Mouse (Mus musculus): Measurements from ENCODE around the gene Rhbdf2. TPM values are rescaled to one million over a fixed set of nuclear protein-coding genes. Genes with fewer than 3 reads are reported as not detected.
A peak's percentile ranks its signal among the peaks of the same experiment; 100 is the strongest.

Gene Rhbdf2
- total and polyA plus RNA-seq, 3 experiments = 6.4 to 13.7 TPM; not detected in 1

DNA sequence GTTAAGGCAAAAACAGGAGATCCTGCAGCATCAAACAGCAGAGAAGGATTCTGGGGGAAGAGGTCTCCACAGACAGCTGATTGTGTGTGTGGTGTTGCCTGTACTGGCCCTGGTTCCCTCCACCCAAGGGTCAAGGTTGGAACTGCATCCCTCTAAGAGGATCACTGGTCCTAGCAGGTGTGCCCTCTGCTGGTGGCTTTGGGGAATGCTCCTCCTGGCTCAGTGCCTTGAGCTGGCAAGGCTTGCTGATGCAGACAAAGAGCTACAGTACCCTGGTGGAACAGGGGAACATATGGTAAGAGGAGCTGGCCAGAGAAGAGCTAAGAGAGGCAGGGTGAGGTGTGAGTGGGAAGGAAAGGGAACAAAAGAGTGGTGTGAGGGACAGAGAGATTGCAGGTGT, 34.4 kb downstream of the Rhbdf2 start:
- peaks cover 0 to 10% of the 10 kb centered on the region in 2 experiments; a peak in 2 of 4 replicates for H3K36me3 ChIP-seq (ENCODE audit: control insufficient read depth in 1 of 2, insufficient read depth in 2 of 2, low read length in 2 of 2)
- H3K9ac ChIP-seq (ENCODE audit: control insufficient read depth, low read depth, low read length, poor library complexity, severe bottlenecking) = no peak overlapping the region
- H3K4me3 ChIP-seq (ENCODE audit: control insufficient read depth in 1 of 2, insufficient read depth in 1 of 2, low read depth in 2 of 2, low read length in 2 of 2) = no peak overlapping the region
- no peaks in the 10 kb centered on the region for H3K79me2 ChIP-seq (ENCODE audit: control insufficient read depth, insufficient read depth, low read length, poor library complexity)
- no peaks in the 10 kb centered on the region for H3K9me3 ChIP-seq (replicated peaks; ENCODE audit: insufficient read depth, low read length)
- no peak overlapping the region for H3K27ac ChIP-seq (ENCODE audit: control insufficient read depth, low read depth, low read length)
- H3K4me1 ChIP-seq (ENCODE audit: control insufficient read depth in 1 of 2, insufficient read depth in 2 of 2, low read length in 2 of 2) = peaks cover 8 to 30% of the 10 kb centered on the region in 2 experiments; a peak in 3 of 4 replicates
- no peaks in the 10 kb centered on the region for H3K27me3 ChIP-seq (ENCODE audit: control insufficient read depth in 1 of 2, insufficient read depth in 2 of 2, low read length in 2 of 2)
- peak; percentile 11 to 13; a peak in 1 of 4 replicates for TF ChIP-seq EP300 (IDR thresholded peaks at IDR 0.05; ENCODE audit: low read depth in 1 of 2, low read length in 2 of 2)
- no peak for TF ChIP-seq POLR2AphosphoS5 (IDR thresholded peaks at IDR 0.05; ENCODE audit: borderline replicate concordance, low read depth, low read length)
- TF ChIP-seq HCFC1 (IDR thresholded peaks at IDR 0.05; ENCODE audit: low read depth, low read length) = peak; percentile 28; the same call in 1 of the 2 replicates
- peak; percentile 74 for TF ChIP-seq ZC3H11A (IDR thresholded peaks at IDR 0.05; ENCODE audit: low read depth, low read length)
- peak; percentile 63 for TF ChIP-seq SIN3A (IDR thresholded peaks at IDR 0.05; ENCODE audit: low read length)
- TF ChIP-seq CTCF (IDR thresholded peaks at IDR 0.05 in 2 of 3, conservative IDR thresholded peaks at IDR 0.05 in 1 of 3; ENCODE audit: control insufficient read depth in 1 of 3, insufficient read depth in 1 of 3, low read depth in 2 of 3, low read length in 3 of 3, poor library complexity in 1 of 3, severe bottlenecking in 1 of 3) = peak in 2 of 3 experiments; percentile 98 to 100
- TF ChIP-seq MEF2A (IDR thresholded peaks at IDR 0.05; ENCODE audit: extremely low read depth, insufficient replicate concordance, low read depth, low read length, poor library complexity, severe bottlenecking) = no peak
- peak; percentile 64 for TF ChIP-seq RAD21 (IDR thresholded peaks at IDR 0.05; ENCODE audit: low read depth, low read length)
- TF ChIP-seq USF1 (IDR thresholded peaks at IDR 0.05; ENCODE audit: low read depth, low read length) = no peak
- TF ChIP-seq MAZ (IDR thresholded peaks at IDR 0.05; ENCODE audit: low read depth, low read length) = peak; percentile 55; the same call in 1 of the 2 replicates
- TF ChIP-seq UBTF (IDR thresholded peaks at IDR 0.05; ENCODE audit: borderline replicate concordance, insufficient read depth, low read depth, low read length) = no peak
- 0 out of 2 replicates have a peak, but pooled peaks have one; percentile 44 for TF ChIP-seq MYC (IDR thresholded peaks at IDR 0.05; ENCODE audit: low read depth, low read length)
- TF ChIP-seq JUND (IDR thresholded peaks at IDR 0.05; ENCODE audit: low read depth, low read length) = 0 out of 2 replicates have a peak, but pooled peaks have one; percentile 20
- TF ChIP-seq SMC3 (IDR thresholded peaks at IDR 0.05; ENCODE audit: low read depth, low read length) = peak; percentile 97
- peak; percentile 95 for DNase-seq (ENCODE audit: low read depth, low spot score)

DNA sequence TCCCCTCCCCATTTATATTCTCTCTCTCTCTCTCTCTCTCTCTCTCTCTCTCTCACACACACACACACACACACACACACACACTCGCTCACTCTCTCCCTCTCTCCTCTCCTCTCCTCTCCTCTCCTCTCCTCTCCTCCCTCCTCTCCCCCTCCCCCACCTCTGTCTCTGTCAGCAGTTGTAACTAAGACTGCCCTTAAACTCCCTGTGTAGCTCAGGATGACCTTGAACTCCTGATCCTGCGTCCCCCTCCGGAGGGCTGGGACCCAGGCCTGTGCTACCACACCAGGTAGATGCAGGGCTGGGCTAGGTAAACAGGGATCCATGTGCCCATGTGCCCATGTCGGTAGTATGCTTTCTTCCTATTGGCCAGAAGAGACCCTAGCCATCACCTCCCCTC, 35.2 kb downstream of the Rhbdf2 start:
- no peaks in the 10 kb centered on the region for H3K27me3 ChIP-seq (ENCODE audit: control insufficient read depth in 1 of 2, insufficient read depth in 2 of 2, low read length in 2 of 2)
- DNase-seq (ENCODE audit: low read depth, low spot score) = no peak

More for the DNA sequence above, 35.2 kb downstream of the Rhbdf2 start:
- peaks cover 0 to 10% of the 10 kb centered on the region in 2 experiments; a peak in 2 of 4 replicates for H3K36me3 ChIP-seq (ENCODE audit: control insufficient read depth in 1 of 2, insufficient read depth in 2 of 2, low read length in 2 of 2)
- no peaks in the 10 kb centered on the region for H3K79me2 ChIP-seq (ENCODE audit: control insufficient read depth, insufficient read depth, low read length, poor library complexity)
- no peak overlapping the region for H3K4me3 ChIP-seq (ENCODE audit: control insufficient read depth in 1 of 2, insufficient read depth in 1 of 2, low read depth in 2 of 2, low read length in 2 of 2)
- TF ChIP-seq MEF2A (IDR thresholded peaks at IDR 0.05; ENCODE audit: extremely low read depth, insufficient replicate concordance, low read depth, low read length, poor library complexity, severe bottlenecking) (no peak), ZNF384 (IDR thresholded peaks at IDR 0.05; ENCODE audit: low read depth, low read length) (no peak), EP300 (IDR thresholded peaks at IDR 0.05; ENCODE audit: low read depth in 1 of 2, low read length in 2 of 2) (no peak), USF2 (IDR thresholded peaks at IDR 0.05; ENCODE audit: borderline replicate concordance in 1 of 2, insufficient read depth in 1 of 2, low read depth in 1 of 2, low read length in 2 of 2) (no peak), RAD21 (IDR thresholded peaks at IDR 0.05; ENCODE audit: low read depth, low read length) (no peak), GATA1 (IDR thresholded peaks at IDR 0.05; ENCODE audit: low read depth, low read length) (no peak), NRF1 (IDR thresholded peaks at IDR 0.05; ENCODE audit: insufficient read depth, low read depth, low read length, poor library complexity, severe bottlenecking) (no peak), TBP (IDR thresholded peaks at IDR 0.05; ENCODE audit: low read depth, low read length) (no peak), USF1 (IDR thresholded peaks at IDR 0.05; ENCODE audit: low read depth, low read length) (no peak), E2F4 (IDR thresholded peaks at IDR 0.05; ENCODE audit: borderline replicate concordance, low read depth, low read length) (no peak), CHD2 (IDR thresholded peaks at IDR 0.05; ENCODE audit: low read length) (no peak), MAZ (IDR thresholded peaks at IDR 0.05; ENCODE audit: low read depth, low read length) (no peak), NELFE (IDR thresholded peaks at IDR 0.05; ENCODE audit: low read depth, low read length) (no peak), HCFC1 (IDR thresholded peaks at IDR 0.05; ENCODE audit: low read depth, low read length) (no peak)
- peaks cover 8 to 30% of the 10 kb centered on the region in 2 experiments; a peak in 3 of 4 replicates for H3K4me1 ChIP-seq (ENCODE audit: control insufficient read depth in 1 of 2, insufficient read depth in 2 of 2, low read length in 2 of 2)
- H3K9me3 ChIP-seq (replicated peaks; ENCODE audit: insufficient read depth, low read length) = no peaks in the 10 kb centered on the region
- no peak overlapping the region for H3K9ac ChIP-seq (ENCODE audit: control insufficient read depth, low read depth, low read length, poor library complexity, severe bottlenecking)
- no peak overlapping the region for H3K27ac ChIP-seq (ENCODE audit: control insufficient read depth, low read depth, low read length)
